Mouse (Mus musculus): Measurements from ENCODE around the gene Leo1. TPM values are rescaled to one million over a fixed set of nuclear protein-coding genes. Genes with fewer than 3 reads are reported as not detected.

The Leo1 gene
- 16.5 and 17.3 TPM in 2 replicates for polyA plus RNA-seq (2012; rRNA removed)

GRCm38 (mm10) chr9:75440796-75441666, at the start of gene Leo1:
Leo1 (plus strand) TSS chr9:75441524.
- DNase-seq (ENCODE audit: extremely low spot score in 1 of 2, low spot score in 1 of 2) = peak; percentile 89 to 93

- DNase-seq (ENCODE audit: extremely low spot score in 1 of 2, low spot score in 1 of 2) = no peak
Observed at GRCm38 (mm10) chr9:75393251-75393650, 48.1 kb upstream of the Leo1 start.

GRCm38 (mm10) chr9:75395971-75396370, 45.4 kb upstream of the Leo1 start:
- DNase-seq (ENCODE audit: extremely low spot score in 1 of 2, low spot score in 1 of 2) = no peak

GRCm38 (mm10) chr9:75399069-75399468, 42.3 kb upstream of the Leo1 start:
- DNase-seq (ENCODE audit: extremely low spot score in 1 of 2, low spot score in 1 of 2) = no peak

- no peak for DNase-seq (ENCODE audit: extremely low spot score in 1 of 2, low spot score in 1 of 2)
Observed at GRCm38 (mm10) chr9:75400639-75401038, 40.7 kb upstream of the Leo1 start.

- DNase-seq (ENCODE audit: extremely low spot score in 1 of 2, low spot score in 1 of 2) = peak in 1 of 2 experiments; percentile 32
Observed at GRCm38 (mm10) chr9:75401593-75402504, 39.5 kb upstream of the Leo1 start.

- no peak for DNase-seq (ENCODE audit: extremely low spot score in 1 of 2, low spot score in 1 of 2)
Observed at GRCm38 (mm10) chr9:75403520-75403919, 37.8 kb upstream of the Leo1 start.

GRCm38 (mm10) chr9:75406121-75406520, 35.2 kb upstream of the Leo1 start:
- no peak for DNase-seq (ENCODE audit: extremely low spot score in 1 of 2, low spot score in 1 of 2)

- DNase-seq (ENCODE audit: extremely low spot score in 1 of 2, low spot score in 1 of 2) = peak; percentile 52 to 70
Observed at GRCm38 (mm10) chr9:75407803-75408202, 33.5 kb upstream of the Leo1 start.

GRCm38 (mm10) chr9:75408204-75408826, 33.0 kb upstream of the Leo1 start:
- DNase-seq (ENCODE audit: extremely low spot score in 1 of 2, low spot score in 1 of 2) = no peak

GRCm38 (mm10) chr9:75409031-75409851, 32.1 kb upstream of the Leo1 start:
- DNase-seq (ENCODE audit: extremely low spot score in 1 of 2, low spot score in 1 of 2) = peak; percentile 27 to 46

- peak; percentile 90 to 97 for DNase-seq (ENCODE audit: extremely low spot score in 1 of 2, low spot score in 1 of 2)
Observed at GRCm38 (mm10) chr9:75409852-75410378, 31.4 kb upstream of the Leo1 start, which contains the start of gene Mapk6. Mapk6 (minus strand) TSS chr9:75410005.

GRCm38 (mm10) chr9:75410868-75411487, 30.3 kb upstream of the Leo1 start:
- DNase-seq (ENCODE audit: extremely low spot score in 1 of 2, low spot score in 1 of 2) = no peak

- DNase-seq (ENCODE audit: extremely low spot score in 1 of 2, low spot score in 1 of 2) = no peak
Observed at GRCm38 (mm10) chr9:75411584-75411983, 29.7 kb upstream of the Leo1 start.

- no peak for DNase-seq (ENCODE audit: extremely low spot score in 1 of 2, low spot score in 1 of 2)
Observed at GRCm38 (mm10) chr9:75413206-75413605, 28.1 kb upstream of the Leo1 start.

- no peak for DNase-seq (ENCODE audit: extremely low spot score in 1 of 2, low spot score in 1 of 2)
Observed at GRCm38 (mm10) chr9:75414204-75414603, 27.1 kb upstream of the Leo1 start.

GRCm38 (mm10) chr9:75422251-75422691, 19.1 kb upstream of the Leo1 start:
- DNase-seq (ENCODE audit: extremely low spot score in 1 of 2, low spot score in 1 of 2) = no peak

GRCm38 (mm10) chr9:75423683-75424082, 17.6 kb upstream of the Leo1 start:
- DNase-seq (ENCODE audit: extremely low spot score in 1 of 2, low spot score in 1 of 2) = no peak

Data from frontal cortex, adult 2 months (tissue).